Mouse (Mus musculus): ENCODE data around the gene Slc5a1.

- TF ChIP-seq CTCF (IDR thresholded peaks at IDR 0.05; ENCODE audit: low read depth) = peak; percentile 76
- no peak for TF ChIP-seq EP300 (optimal IDR thresholded peaks at IDR 0.05)
Measured at GRCm38 (mm10) chr5:33144025-33144424, 40.0 kb downstream of the Slc5a1 start.
